Mouse (Mus musculus): ENCODE measurements around the gene Mpl. TPM values are rescaled to one million over a fixed set of nuclear protein-coding genes. Genes with fewer than 3 reads are reported as not detected.

Mpl gene
- polyA plus RNA-seq, 1 experiment, result not detected

DNA sequence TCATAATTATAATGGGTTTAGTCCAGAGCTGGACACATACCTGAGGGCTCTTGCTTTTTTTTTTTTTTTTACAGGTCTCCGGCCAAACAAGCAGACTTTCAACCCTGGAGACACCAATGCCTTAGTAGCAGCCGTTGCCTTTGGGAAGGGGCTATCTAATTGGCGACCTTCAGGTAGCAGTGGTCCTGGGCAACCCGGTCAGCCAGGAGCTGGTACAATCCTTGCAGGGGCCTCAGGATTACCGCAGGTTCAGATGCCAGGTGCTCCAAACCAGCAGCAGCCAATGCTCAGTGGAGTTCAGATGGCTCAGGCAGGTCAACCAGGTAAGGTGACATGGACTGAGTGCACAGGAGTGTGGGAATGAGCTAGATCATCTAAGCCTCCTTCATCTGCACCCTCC, 43.8 kb downstream of the Mpl start:
- Histone ChIP-seq H3K36me3 (ENCODE audit: control insufficient read depth, insufficient read depth, low read length) (peaks cover 12% of the 10 kb centered on the region), H3K4me1 (ENCODE audit: control insufficient read depth, insufficient read depth, low read length) (peaks cover 5% of the 10 kb centered on the region), H3K4me3 (ENCODE audit: control insufficient read depth, low read depth, low read length) (no peak overlapping the region), H3K27me3 (ENCODE audit: control insufficient read depth, insufficient read depth, low read length) (no peaks in the 10 kb centered on the region), H3K27ac (ENCODE audit: control insufficient read depth, insufficient read depth, low read depth, low read length) (no peak overlapping the region)
- no peak for TF ChIP-seq POLR2A (IDR thresholded peaks at IDR 0.05; ENCODE audit: control insufficient read depth, low read depth, low read length)
- TF ChIP-seq CTCF (IDR thresholded peaks at IDR 0.05; ENCODE audit: control insufficient read depth, insufficient read depth, insufficient replicate concordance, low read depth, low read length), result no peak

DNA sequence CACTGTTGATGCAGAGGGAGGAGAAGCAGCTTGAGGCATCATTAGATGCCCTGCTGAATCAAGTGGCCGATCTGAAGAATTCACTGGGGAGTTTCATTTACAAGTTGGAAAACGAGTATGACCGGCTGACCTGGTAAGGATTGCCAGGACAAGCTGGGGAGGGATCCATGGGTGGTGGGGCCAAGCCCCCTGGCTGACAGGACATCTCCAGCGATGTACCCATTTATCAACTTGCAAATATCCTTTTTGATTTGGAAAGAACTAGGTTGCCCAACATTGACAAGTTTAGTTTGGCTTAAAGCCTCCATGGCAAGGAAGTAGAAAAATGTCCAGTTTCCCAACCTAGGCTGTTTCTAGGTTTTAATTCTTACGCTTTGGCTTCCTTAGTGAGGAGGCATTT, 46.4 kb downstream of the Mpl start:
- no peak for TF ChIP-seq CTCF (IDR thresholded peaks at IDR 0.05; ENCODE audit: control insufficient read depth, insufficient read depth, insufficient replicate concordance, low read depth, low read length)
- no peak for TF ChIP-seq POLR2A (IDR thresholded peaks at IDR 0.05; ENCODE audit: control insufficient read depth, low read depth, low read length)
- Histone ChIP-seq H3K4me3 (ENCODE audit: control insufficient read depth, low read depth, low read length) (no peak overlapping the region), H3K27me3 (ENCODE audit: control insufficient read depth, insufficient read depth, low read length) (no peaks in the 10 kb centered on the region), H3K27ac (ENCODE audit: control insufficient read depth, insufficient read depth, low read depth, low read length) (no peak overlapping the region), H3K4me1 (ENCODE audit: control insufficient read depth, insufficient read depth, low read length) (peaks cover 7% of the 10 kb centered on the region), H3K36me3 (ENCODE audit: control insufficient read depth, insufficient read depth, low read length) (peaks cover 12% of the 10 kb centered on the region)

DNA sequence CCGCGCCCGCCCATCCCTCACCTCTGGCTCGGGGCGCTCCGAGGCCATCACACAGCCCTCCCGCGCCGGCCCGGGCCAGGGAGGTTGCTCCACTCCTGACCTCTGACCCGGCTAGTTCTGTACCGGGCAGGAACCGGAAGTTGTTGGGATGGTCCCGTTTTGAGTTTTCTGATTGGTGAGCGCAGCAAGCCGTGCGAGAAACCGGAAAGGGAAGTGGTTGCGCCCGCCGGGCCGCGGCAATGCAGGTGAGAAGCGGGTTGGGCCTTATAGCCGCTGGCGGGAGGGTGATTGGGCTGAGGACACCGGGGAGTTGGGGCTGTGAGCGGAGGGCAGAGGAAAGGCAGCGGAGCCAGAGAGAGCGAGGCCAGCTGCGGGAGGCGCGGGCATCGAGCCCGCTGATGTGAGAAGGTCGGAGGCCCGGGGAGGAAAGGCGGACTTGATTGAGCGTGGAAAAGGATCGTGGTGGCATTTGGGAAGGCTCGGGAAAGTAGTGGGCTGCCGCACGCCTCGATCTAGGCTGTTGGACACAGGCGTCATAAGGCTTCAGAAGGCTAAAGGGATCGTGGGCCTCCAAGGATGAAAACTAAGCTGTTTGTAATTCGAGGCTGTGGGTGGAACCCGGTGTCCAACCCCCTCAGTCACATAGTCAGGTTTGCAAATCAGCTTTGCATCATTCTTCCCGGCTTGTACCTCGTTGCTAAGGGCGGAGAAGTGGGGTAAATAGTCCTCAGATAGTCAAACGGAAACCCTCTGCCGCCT, 48.0 kb downstream of the Mpl start, which contains the start of the genes Szt2 and Med8:
Gene Szt2 (minus strand): TSS at position 132 of the 759 bp plus-strand sequence.
Gene Med8 (plus strand): TSS at position 196 of the 759 bp plus-strand sequence.
- peak within 1 kb of the TSS; percentile 88 for H3K27ac ChIP-seq (ENCODE audit: control insufficient read depth, insufficient read depth, low read depth, low read length)
- peaks cover 4% of the 10 kb centered on the region for H3K36me3 ChIP-seq (ENCODE audit: control insufficient read depth, insufficient read depth, low read length)
- H3K4me1 ChIP-seq (ENCODE audit: control insufficient read depth, insufficient read depth, low read length), result peaks cover 7% of the 10 kb centered on the region
- no peak for TF ChIP-seq CTCF (IDR thresholded peaks at IDR 0.05; ENCODE audit: control insufficient read depth, insufficient read depth, insufficient replicate concordance, low read depth, low read length)
- TF ChIP-seq POLR2A (IDR thresholded peaks at IDR 0.05; ENCODE audit: control insufficient read depth, low read depth, low read length), result peak; percentile 83
- no peaks in the 10 kb centered on the region for H3K27me3 ChIP-seq (ENCODE audit: control insufficient read depth, insufficient read depth, low read length)
- peak within 1 kb of the TSS; percentile 99 for H3K4me3 ChIP-seq (ENCODE audit: control insufficient read depth, low read depth, low read length)

DNA sequence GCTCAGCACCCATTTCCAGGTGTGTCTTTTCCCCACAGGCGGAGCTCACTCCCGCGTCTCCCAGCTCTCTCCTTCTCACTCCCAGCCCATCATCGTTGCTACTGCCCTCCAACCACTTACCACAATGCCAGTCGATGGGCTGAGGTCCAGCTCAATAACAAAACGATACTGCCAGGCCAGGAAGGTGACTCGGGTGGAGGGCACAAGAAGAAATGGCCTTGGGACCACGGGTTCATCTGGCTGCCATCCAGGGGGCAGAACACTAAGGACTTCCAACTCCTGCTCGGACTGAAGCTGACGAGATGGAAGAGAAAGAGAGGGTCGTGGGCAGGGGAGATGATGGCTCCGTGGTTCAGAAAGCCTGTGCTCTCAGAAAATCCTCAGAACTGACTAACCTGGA, 54.6 kb downstream of the Mpl start:
- H3K27me3 ChIP-seq (ENCODE audit: control insufficient read depth, insufficient read depth, low read length), result no peaks in the 10 kb centered on the region

DNA sequence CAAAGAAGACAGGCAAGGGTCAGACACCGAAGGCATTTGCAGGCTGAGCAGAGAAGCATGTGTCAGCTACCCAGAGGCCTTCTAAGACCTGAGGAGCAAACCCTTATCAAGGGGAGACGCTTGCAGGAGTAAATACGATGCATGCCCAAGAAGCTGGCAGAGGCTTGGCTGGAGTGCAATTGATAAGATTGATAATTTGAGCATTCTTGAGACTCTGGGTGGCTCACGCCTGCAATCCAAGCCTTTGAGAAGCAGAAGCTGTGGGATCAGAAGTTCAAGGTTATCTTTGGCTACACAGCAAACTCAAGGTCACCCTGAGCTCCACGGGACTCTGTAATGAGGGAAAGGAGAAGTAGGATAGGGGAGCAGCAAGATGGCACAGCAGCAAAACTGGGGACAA, 55.4 kb downstream of the Mpl start:
- Histone ChIP-seq H3K36me3 (ENCODE audit: control insufficient read depth, insufficient read depth, low read length) (peaks cover 3% of the 10 kb centered on the region), H3K27me3 (ENCODE audit: control insufficient read depth, insufficient read depth, low read length) (no peaks in the 10 kb centered on the region), H3K27ac (ENCODE audit: control insufficient read depth, insufficient read depth, low read depth, low read length) (no peak overlapping the region; the same call in 1 of the 2 replicates), H3K4me1 (ENCODE audit: control insufficient read depth, insufficient read depth, low read length) (no peaks in the 10 kb centered on the region), H3K4me3 (ENCODE audit: control insufficient read depth, low read depth, low read length) (peak overlapping the region; percentile 80)
- TF ChIP-seq CTCF (IDR thresholded peaks at IDR 0.05; ENCODE audit: control insufficient read depth, insufficient read depth, insufficient replicate concordance, low read depth, low read length) (no peak), POLR2A (IDR thresholded peaks at IDR 0.05; ENCODE audit: control insufficient read depth, low read depth, low read length) (no peak)

More for the DNA sequence above, 54.6 kb downstream of the Mpl start:
- Histone ChIP-seq H3K4me1 (ENCODE audit: control insufficient read depth, insufficient read depth, low read length) (no peaks in the 10 kb centered on the region), H3K27ac (ENCODE audit: control insufficient read depth, insufficient read depth, low read depth, low read length) (no peak overlapping the region; the same call in 1 of the 2 replicates), H3K4me3 (ENCODE audit: control insufficient read depth, low read depth, low read length) (peak overlapping the region; percentile 80), H3K36me3 (ENCODE audit: control insufficient read depth, insufficient read depth, low read length) (peaks cover 3% of the 10 kb centered on the region)
- no peak for TF ChIP-seq CTCF (IDR thresholded peaks at IDR 0.05; ENCODE audit: control insufficient read depth, insufficient read depth, insufficient replicate concordance, low read depth, low read length)
- no peak for TF ChIP-seq POLR2A (IDR thresholded peaks at IDR 0.05; ENCODE audit: control insufficient read depth, low read depth, low read length)

DNA sequence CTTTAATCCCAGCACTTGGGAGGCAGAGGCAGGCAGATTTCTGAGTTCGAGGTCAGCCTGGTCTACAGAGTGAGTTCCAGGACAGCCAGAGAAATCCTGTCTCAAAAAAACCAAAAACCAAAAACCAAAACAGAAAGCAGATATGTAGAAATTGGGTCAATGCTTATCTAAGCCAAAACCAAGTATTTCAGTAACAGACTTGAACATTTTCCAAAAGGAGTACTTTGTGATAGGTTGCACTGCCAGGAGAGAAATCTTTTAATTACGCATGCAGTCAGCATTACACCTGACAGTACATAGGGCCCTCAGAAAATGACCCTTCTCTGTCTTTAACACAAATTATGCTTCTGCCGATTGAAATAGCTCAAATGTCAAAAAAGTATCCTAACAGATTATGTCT, 55.9 kb downstream of the Mpl start:
- Histone ChIP-seq H3K36me3 (ENCODE audit: control insufficient read depth, insufficient read depth, low read length) (peaks cover 3% of the 10 kb centered on the region), H3K27ac (ENCODE audit: control insufficient read depth, insufficient read depth, low read depth, low read length) (no peak overlapping the region), H3K27me3 (ENCODE audit: control insufficient read depth, insufficient read depth, low read length) (no peaks in the 10 kb centered on the region), H3K4me3 (ENCODE audit: control insufficient read depth, low read depth, low read length) (no peak overlapping the region), H3K4me1 (ENCODE audit: control insufficient read depth, insufficient read depth, low read length) (no peaks in the 10 kb centered on the region)
- TF ChIP-seq POLR2A (IDR thresholded peaks at IDR 0.05; ENCODE audit: control insufficient read depth, low read depth, low read length), result no peak
- no peak for TF ChIP-seq CTCF (IDR thresholded peaks at IDR 0.05; ENCODE audit: control insufficient read depth, insufficient read depth, insufficient replicate concordance, low read depth, low read length)

DNA sequence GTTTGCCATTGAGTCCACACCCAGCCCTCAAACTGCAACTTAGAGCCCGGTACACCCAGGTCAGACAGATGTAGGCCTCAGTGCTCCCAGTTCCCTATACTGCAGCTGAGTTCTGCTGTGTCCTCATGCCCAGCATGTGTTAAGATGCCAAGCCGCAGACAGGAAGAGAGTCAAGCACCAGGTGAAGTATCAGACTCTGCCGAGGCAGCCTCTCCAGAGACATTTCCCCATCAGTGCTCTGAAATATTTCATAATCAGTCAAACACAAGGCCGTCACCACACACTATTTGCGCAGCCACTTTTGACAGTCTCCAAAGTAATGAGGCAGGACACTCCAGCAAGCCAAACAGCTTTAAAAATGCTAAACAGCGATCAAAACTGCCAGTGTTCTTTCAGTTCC, 58.9 kb downstream of the Mpl start:
- peaks cover 3% of the 10 kb centered on the region for H3K36me3 ChIP-seq (ENCODE audit: control insufficient read depth, insufficient read depth, low read length)
- no peak for TF ChIP-seq CTCF (IDR thresholded peaks at IDR 0.05; ENCODE audit: control insufficient read depth, insufficient read depth, insufficient replicate concordance, low read depth, low read length)
- TF ChIP-seq POLR2A (IDR thresholded peaks at IDR 0.05; ENCODE audit: control insufficient read depth, low read depth, low read length), result no peak

More for the DNA sequence above, 58.9 kb downstream of the Mpl start:
- H3K4me1 ChIP-seq (ENCODE audit: control insufficient read depth, insufficient read depth, low read length), result peaks cover under 1% of the 10 kb centered on the region; the same call in 1 of the 2 replicates
- no peak overlapping the region for H3K27ac ChIP-seq (ENCODE audit: control insufficient read depth, insufficient read depth, low read depth, low read length)
- no peak overlapping the region for H3K4me3 ChIP-seq (ENCODE audit: control insufficient read depth, low read depth, low read length)
- no peaks in the 10 kb centered on the region for H3K27me3 ChIP-seq (ENCODE audit: control insufficient read depth, insufficient read depth, low read length)

Measured in testis, adult 2 months (tissue).